Mouse (Mus musculus) hindbrain, embryonic 14.5 days (tissue): ENCODE results near the gene Snx9. TPM values are rescaled to one million over a fixed set of nuclear protein-coding genes. Genes with fewer than 3 reads are reported as not detected.
A peak's percentile ranks its signal among the peaks of the same experiment; 100 is the strongest.

ENCODE experiments used
- ATAC-seq: fragments of 200-750 bp; cut with Nextera tagmentation; 2 replicates; pipeline ENCODE4 v1.8.0; 2017; ENCODE audit warnings: moderate number of reproducible peaks, mild to moderate bottlenecking, moderate TSS enrichment, moderate library complexity; ENCODE audit not compliant: low FRiP score
- DNase-seq: peaks from one replicate; pipeline ENCODE4 v3.0.0-alpha.2; 2015; ENCODE audit warnings: low spot score
- H3K27ac ChIP-seq: fragments of 300-500 bp; sonication (generic); 2 replicates; pipeline ENCODE4 v1.5.1; 2014; ENCODE audit warnings: mild to moderate bottlenecking, moderate library complexity
- H3K27me3 ChIP-seq: fragments of 300-500 bp; sonication (generic); 2 replicates; pipeline ENCODE4 v1.6.1; 2014; ENCODE audit warnings: mild to moderate bottlenecking, low read length, mixed read lengths; ENCODE audit not compliant: control insufficient read depth, insufficient read depth
- H3K36me3 ChIP-seq: fragments of 300-500 bp; sonication (generic); replicated peaks from 2 replicates; pipeline ENCODE4 v1.6.1; 2014; ENCODE audit not compliant: control insufficient read depth, insufficient read depth
- H3K4me1 ChIP-seq: fragments of 300-500 bp; sonication (generic); replicated peaks from 2 replicates; pipeline ENCODE4 v1.6.1; 2014; ENCODE audit warnings: antibody characterized with exemption, low read length, mixed read lengths; ENCODE audit not compliant: control insufficient read depth, insufficient read depth
- H3K4me2 ChIP-seq: fragments of 300-500 bp; sonication (generic); replicated peaks from 2 replicates; pipeline ENCODE4 v1.6.1; 2014; ENCODE audit warnings: mild to moderate bottlenecking, moderate library complexity
- H3K4me3 ChIP-seq: fragments of 300-500 bp; sonication (generic); replicated peaks from 2 replicates; pipeline ENCODE4 v1.5.1; 2014; ENCODE audit warnings: mild to moderate bottlenecking, low read length
- H3K9ac ChIP-seq: fragments of 300-500 bp; sonication (generic); 2 replicates; pipeline ENCODE4 v1.6.1; 2014
- H3K9me3 ChIP-seq: fragments of 300-500 bp; sonication (generic); 2 replicates; pipeline ENCODE4 v1.6.1; 2016; ENCODE audit warnings: low read length; ENCODE audit not compliant: control insufficient read depth
- WGBS: fragments of 180-500 bp; shearing (Covaris S2); extraction: QIAGEN DNeasy Blood & Tissue Kit; methylation state at CpG from one replicate; pipeline ENCODE4 v1.1.7; 2014; 5-methylcytosine and 5-hydroxymethylcytosine counted together
- polyA plus RNA-seq: library from polyadenylated mRNA; unstranded; fragments of >200 nt; fragmentation: Nextera tagmentation; extraction: Ambion mirVana; gene quantifications from 2 replicates; pipeline ENCODE4 v1.2.1, GENCODE M21; 2014

Gene Snx9
- polyA plus RNA-seq, 1 experiment from 2014 or later = 10.8 TPM

GRCm38 (mm10) chr17:5827836-5828582, 13.1 kb upstream of the Snx9 start:
- Histone ChIP-seq H3K27ac (no peak overlapping the region), H3K4me2 (peak overlapping the region; percentile 26), H3K4me3 (no peak overlapping the region), H3K9me3 (no peaks in the 10 kb centered on the region), H3K4me1 (0 out of 2 replicates have a peak, but pooled peaks cover 4% of the 10 kb centered on the region), H3K36me3 (no peaks in the 10 kb centered on the region), H3K27me3 (no peaks in the 10 kb centered on the region), H3K9ac (no peak overlapping the region)
- 9% methylated on average over 14 of the region's 15 CpGs for WGBS
- no peak for DNase-seq
- ATAC-seq = no peak

- 0 out of 2 replicates have a peak, but pooled peaks cover 4% of the 10 kb centered on the region for H3K4me1 ChIP-seq
- no peaks in the 10 kb centered on the region for H3K9me3 ChIP-seq
- H3K36me3 ChIP-seq = no peaks in the 10 kb centered on the region
- no peak overlapping the region for H3K9ac ChIP-seq
- WGBS = 10% methylated on average over 3 of the region's 3 CpGs
- H3K4me3 ChIP-seq = no peak overlapping the region
- H3K27me3 ChIP-seq = no peaks in the 10 kb centered on the region
- peak overlapping the region; percentile 26 for H3K4me2 ChIP-seq
- ATAC-seq (no peak), DNase-seq (no peak)
- H3K27ac ChIP-seq = no peak overlapping the region
Measured at GRCm38 (mm10) chr17:5828583-5828836, 12.6 kb upstream of the Snx9 start.

- H3K9ac ChIP-seq = no peak overlapping the region
Measured at GRCm38 (mm10) chr17:5828944-5829343, 12.2 kb upstream of the Snx9 start.

GRCm38 (mm10) chr17:5829930-5830329, 11.2 kb upstream of the Snx9 start:
- H3K27ac ChIP-seq = no peak overlapping the region
- ATAC-seq = no peak
- H3K4me2 ChIP-seq = no peak overlapping the region
- H3K36me3 ChIP-seq = no peaks in the 10 kb centered on the region
- H3K4me3 ChIP-seq = no peak overlapping the region
- H3K9ac ChIP-seq = no peak overlapping the region
- no peaks in the 10 kb centered on the region for H3K27me3 ChIP-seq
- WGBS = 69% methylated on average over 3 of the region's 3 CpGs
- no peaks in the 10 kb centered on the region for H3K9me3 ChIP-seq
- H3K4me1 ChIP-seq = 0 out of 2 replicates have a peak, but pooled peaks cover 4% of the 10 kb centered on the region
- DNase-seq = no peak

More at GRCm38 (mm10) chr17:5828944-5829343, 12.2 kb upstream of the Snx9 start:
- H3K9me3 ChIP-seq = no peaks in the 10 kb centered on the region
- 75% methylated on average over 3 of the region's 3 CpGs for WGBS
- H3K27me3 ChIP-seq = no peaks in the 10 kb centered on the region
- no peak overlapping the region for H3K27ac ChIP-seq
- no peaks in the 10 kb centered on the region for H3K36me3 ChIP-seq
- no peak overlapping the region for H3K4me3 ChIP-seq
- no peak for DNase-seq
- H3K4me1 ChIP-seq = 0 out of 2 replicates have a peak, but pooled peaks cover 4% of the 10 kb centered on the region
- H3K4me2 ChIP-seq = no peak overlapping the region
- no peak for ATAC-seq

GRCm38 (mm10) chr17:5830382-5830781, 10.7 kb upstream of the Snx9 start:
- Histone ChIP-seq H3K4me3 (no peak overlapping the region), H3K9ac (no peak overlapping the region), H3K27me3 (no peaks in the 10 kb centered on the region), H3K27ac (no peak overlapping the region), H3K36me3 (no peaks in the 10 kb centered on the region), H3K4me1 (0 out of 2 replicates have a peak, but pooled peaks cover 4% of the 10 kb centered on the region), H3K9me3 (no peaks in the 10 kb centered on the region), H3K4me2 (no peak overlapping the region)
- DNase-seq = no peak
- no peak for ATAC-seq
- WGBS = 71% methylated on average over 2 of the region's 2 CpGs

GRCm38 (mm10) chr17:5830832-5831231, 10.3 kb upstream of the Snx9 start:
- WGBS = 96% methylated on average over 5 of the region's 5 CpGs
- H3K27me3 ChIP-seq = no peaks in the 10 kb centered on the region
- no peak overlapping the region for H3K4me2 ChIP-seq
- ATAC-seq (no peak), DNase-seq (no peak)
- 0 out of 2 replicates have a peak, but pooled peaks cover 4% of the 10 kb centered on the region for H3K4me1 ChIP-seq
- H3K27ac ChIP-seq = no peak overlapping the region
- no peaks in the 10 kb centered on the region for H3K9me3 ChIP-seq
- no peak overlapping the region for H3K4me3 ChIP-seq
- no peaks in the 10 kb centered on the region for H3K36me3 ChIP-seq
- no peak overlapping the region for H3K9ac ChIP-seq

GRCm38 (mm10) chr17:5831257-5831806, 9.8 kb upstream of the Snx9 start:
- no peaks in the 10 kb centered on the region for H3K9me3 ChIP-seq
- H3K4me1 ChIP-seq = 0 out of 2 replicates have a peak, but pooled peaks cover 4% of the 10 kb centered on the region
- no peak overlapping the region for H3K9ac ChIP-seq
- H3K4me3 ChIP-seq = no peak overlapping the region
- ATAC-seq = no peak
- no peak overlapping the region for H3K4me2 ChIP-seq
- 90% methylated on average over 1 of the region's 1 CpGs for WGBS
- H3K27ac ChIP-seq = no peak overlapping the region
- no peaks in the 10 kb centered on the region for H3K36me3 ChIP-seq
- no peaks in the 10 kb centered on the region for H3K27me3 ChIP-seq
- DNase-seq = no peak

- no peak overlapping the region for H3K27ac ChIP-seq
- DNase-seq (no peak), ATAC-seq (no peak)
- H3K4me2 ChIP-seq = no peak overlapping the region
- 85% methylated on average over 3 of the region's 3 CpGs for WGBS
- no peak overlapping the region for H3K9ac ChIP-seq
- no peaks in the 10 kb centered on the region for H3K36me3 ChIP-seq
- no peaks in the 10 kb centered on the region for H3K27me3 ChIP-seq
- H3K4me3 ChIP-seq = no peak overlapping the region
- no peaks in the 10 kb centered on the region for H3K9me3 ChIP-seq
- H3K4me1 ChIP-seq = no peaks in the 10 kb centered on the region
Measured at GRCm38 (mm10) chr17:5834166-5834565, 7.0 kb upstream of the Snx9 start.

- no peak for ATAC-seq
- Histone ChIP-seq H3K27ac (no peak overlapping the region), H3K36me3 (no peaks in the 10 kb centered on the region), H3K27me3 (no peaks in the 10 kb centered on the region), H3K4me1 (0 out of 2 replicates have a peak, but pooled peaks cover under 1% of the 10 kb centered on the region), H3K4me2 (no peak overlapping the region), H3K4me3 (no peak overlapping the region), H3K9me3 (no peaks in the 10 kb centered on the region), H3K9ac (no peak overlapping the region)
- WGBS = 91% methylated on average over 3 of the region's 3 CpGs
- DNase-seq = no peak
Measured at GRCm38 (mm10) chr17:5834798-5835328, 6.3 kb upstream of the Snx9 start.
